Mouse (Mus musculus) neural tube, embryonic 13.5 days (tissue): ENCODE measurements around the gene Ugt1a6b. TPM values are rescaled to one million over a fixed set of nuclear protein-coding genes. Genes with fewer than 3 reads are reported as not detected.

Experiments
- ATAC-seq: fragments of 200-750 bp; cut with Nextera tagmentation; 2 replicates; pipeline ENCODE4 v1.8.0; 2017; ENCODE audit warnings: low read depth, mild to moderate bottlenecking, moderate TSS enrichment, moderate library complexity
- H3K27ac ChIP-seq: fragments of 300-500 bp; sonication (generic); replicated peaks from 2 replicates; pipeline ENCODE4 v1.5.1; 2015; ENCODE audit warnings: moderate library complexity, mild to moderate bottlenecking, inconsistent platforms
- H3K27me3 ChIP-seq: fragments of 300-500 bp; sonication (generic); 2 replicates; pipeline ENCODE4 v1.6.1; 2015; ENCODE audit warnings: mild to moderate bottlenecking, inconsistent platforms
- H3K36me3 ChIP-seq: fragments of 300-500 bp; sonication (generic); 2 replicates; pipeline ENCODE4 v1.6.1; 2015; ENCODE audit warnings: mild to moderate bottlenecking, inconsistent platforms
- H3K4me1 ChIP-seq: fragments of 300-500 bp; sonication (generic); replicated peaks from 2 replicates; pipeline ENCODE4 v1.6.1; 2015; ENCODE audit warnings: inconsistent platforms
- H3K4me2 ChIP-seq: fragments of 300-500 bp; sonication (generic); 2 replicates; pipeline ENCODE4 v1.6.1; 2015; ENCODE audit warnings: inconsistent platforms, mild to moderate bottlenecking, moderate library complexity
- H3K4me3 ChIP-seq: fragments of 300-500 bp; sonication (generic); 2 replicates; pipeline ENCODE4 v1.5.1; 2015; ENCODE audit warnings: mild to moderate bottlenecking, inconsistent platforms
- H3K9ac ChIP-seq: fragments of 300-500 bp; sonication (generic); 2 replicates; pipeline ENCODE4 v1.6.1; 2015; ENCODE audit warnings: moderate library complexity, mild to moderate bottlenecking, inconsistent platforms
- H3K9me3 ChIP-seq: fragments of 300-500 bp; sonication (generic); 2 replicates; pipeline ENCODE4 v1.6.1; 2016; ENCODE audit warnings: inconsistent platforms
- WGBS: fragments of 180-500 bp; shearing (Covaris S2); methylation state at CpG from one replicate; pipeline ENCODE4 v1.1.7; 2015; 5-methylcytosine and 5-hydroxymethylcytosine counted together
- polyA plus RNA-seq: library from polyadenylated mRNA; unstranded; fragments of >200 nt; fragmentation: Nextera tagmentation; extraction: Ambion mirVana; gene quantifications from 2 replicates; pipeline ENCODE4 v1.2.1, GENCODE M21; 2015

The Ugt1a6b gene
- polyA plus RNA-seq, 1 experiment from 2014 or later, result not detected

DNA sequence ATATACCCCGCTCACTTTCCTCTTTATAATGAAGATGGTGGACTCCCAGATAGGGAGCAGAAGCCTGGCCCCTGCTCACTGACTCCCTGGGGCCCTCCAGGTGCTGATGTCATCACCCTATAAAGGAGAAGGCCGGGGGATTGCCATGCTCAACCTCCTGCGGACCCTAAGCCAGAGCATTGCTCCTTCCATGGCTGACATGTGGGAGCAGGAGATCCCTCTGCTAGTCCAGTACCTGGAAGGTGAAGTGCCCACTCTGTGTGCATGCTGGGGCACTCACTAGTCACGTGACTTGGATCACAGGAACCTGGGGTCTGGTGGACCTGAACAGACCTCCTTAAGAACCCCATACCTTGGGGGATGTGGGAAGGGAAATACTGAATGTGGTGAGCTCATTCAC is 137.5 kb downstream of the Ugt1a6b start:
- no peak overlapping the region for H3K9ac ChIP-seq
- no peaks in the 10 kb centered on the region for H3K4me1 ChIP-seq
- H3K4me2 ChIP-seq, result no peak overlapping the region
- peaks cover 96% of the 10 kb centered on the region for H3K9me3 ChIP-seq
- H3K27me3 ChIP-seq, result no peaks in the 10 kb centered on the region
- no peak for ATAC-seq
- H3K36me3 ChIP-seq, result no peaks in the 10 kb centered on the region
- no peak overlapping the region for H3K4me3 ChIP-seq
- H3K27ac ChIP-seq, result no peak overlapping the region
- WGBS, result 77% methylated on average over 4 of the region's 4 CpGs

DNA sequence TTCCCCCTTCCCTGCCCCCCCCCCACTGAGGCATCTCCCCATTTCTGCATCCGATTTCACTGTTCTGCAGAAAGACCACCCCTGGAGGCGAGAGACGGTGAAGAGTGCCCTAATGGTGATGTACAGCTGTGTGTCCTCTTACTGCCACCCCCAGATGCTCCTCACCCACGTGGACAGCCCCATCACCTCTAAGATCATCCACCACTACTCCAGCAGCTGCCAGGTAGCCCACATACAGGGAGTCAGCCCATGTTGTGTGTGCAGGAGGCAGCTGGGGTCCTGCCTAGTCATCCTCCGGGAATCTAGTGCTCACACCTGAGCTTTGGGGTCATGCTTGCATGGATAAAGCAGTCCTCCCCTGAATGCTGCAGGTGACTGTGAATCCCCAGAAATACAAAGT is 140.8 kb downstream of the Ugt1a6b start:
- Histone ChIP-seq H3K27ac (no peak overlapping the region), H3K36me3 (no peaks in the 10 kb centered on the region), H3K27me3 (no peaks in the 10 kb centered on the region), H3K9me3 (peaks cover 99% of the 10 kb centered on the region), H3K4me2 (no peak overlapping the region), H3K4me3 (no peak overlapping the region), H3K9ac (no peak overlapping the region), H3K4me1 (no peaks in the 10 kb centered on the region)
- no peak for ATAC-seq
- 67% methylated on average over 5 of the region's 5 CpGs for WGBS

DNA sequence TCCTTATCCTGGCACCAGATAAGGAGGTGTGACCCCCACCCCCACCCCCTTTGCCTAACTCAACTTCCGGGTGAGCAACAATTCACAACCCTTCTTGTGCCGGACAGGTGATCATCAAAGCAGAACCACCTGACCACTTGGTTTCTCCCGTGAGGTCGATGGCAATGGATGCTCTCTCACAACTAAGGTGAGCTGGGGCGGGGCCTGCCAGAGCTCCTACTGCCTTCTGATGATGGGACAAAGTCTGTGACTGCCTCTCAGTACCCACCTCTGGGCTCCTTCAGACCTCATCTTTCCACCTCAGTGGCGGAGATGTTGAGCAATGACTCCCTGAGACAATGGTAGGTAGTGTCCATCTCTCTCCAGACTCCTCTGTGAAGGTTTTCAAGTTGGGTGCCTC is 142.8 kb downstream of the Ugt1a6b start:
- ATAC-seq, result no peak
- Histone ChIP-seq H3K27ac (no peak overlapping the region), H3K4me2 (no peak overlapping the region), H3K9me3 (peaks cover 99% of the 10 kb centered on the region), H3K27me3 (no peaks in the 10 kb centered on the region), H3K4me1 (no peaks in the 10 kb centered on the region), H3K4me3 (no peak overlapping the region), H3K36me3 (no peaks in the 10 kb centered on the region), H3K9ac (no peak overlapping the region)
- WGBS, result 80% methylated on average over 6 of the region's 6 CpGs

DNA sequence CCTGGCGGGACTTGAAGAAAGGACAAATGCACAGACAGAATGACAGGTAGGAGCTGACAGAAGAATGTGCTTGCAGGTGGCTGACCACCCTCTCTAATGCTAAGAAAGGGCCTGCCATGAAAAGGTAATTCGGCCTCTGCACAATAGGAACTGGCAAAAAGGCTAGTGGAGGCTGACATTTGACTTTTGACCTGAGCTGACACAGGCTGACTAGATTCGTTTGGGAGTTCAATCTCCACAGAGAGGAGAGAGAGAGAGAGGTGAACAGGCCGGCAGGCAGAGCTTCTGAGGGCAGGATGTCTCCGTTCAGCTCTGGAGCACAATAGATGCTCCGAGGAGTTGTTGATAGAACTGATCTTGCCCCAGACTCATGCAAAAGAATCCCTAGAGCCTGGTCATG is 143.3 kb downstream of the Ugt1a6b start:
- Histone ChIP-seq H3K4me1 (no peaks in the 10 kb centered on the region), H3K36me3 (no peaks in the 10 kb centered on the region), H3K4me2 (no peak overlapping the region), H3K9ac (no peak overlapping the region), H3K27me3 (no peaks in the 10 kb centered on the region), H3K9me3 (peaks cover 99% of the 10 kb centered on the region), H3K4me3 (no peak overlapping the region), H3K27ac (no peak overlapping the region)
- ATAC-seq, result no peak
- 46% methylated on average over 6 of the region's 6 CpGs for WGBS

DNA sequence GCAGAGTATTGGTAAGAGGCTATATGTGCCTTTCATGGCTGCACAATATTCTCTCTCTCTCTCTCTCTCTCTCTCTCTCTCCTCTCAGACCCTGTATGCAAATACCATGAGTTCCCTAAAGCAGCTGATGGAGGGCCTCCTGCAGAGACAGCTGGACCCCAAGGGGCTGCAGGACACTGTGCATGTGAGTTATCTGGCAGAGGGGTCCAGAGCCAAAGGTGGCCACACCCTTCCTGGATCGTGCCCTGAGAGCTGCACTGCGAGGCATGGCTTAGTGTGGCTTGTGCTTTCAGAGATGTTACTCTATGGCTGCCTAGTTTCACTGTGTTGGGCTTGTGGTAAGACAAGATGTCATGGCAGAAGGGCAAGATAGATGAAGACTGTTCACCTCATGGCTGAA is 144.6 kb downstream of the Ugt1a6b start:
- Histone ChIP-seq H3K27me3 (no peaks in the 10 kb centered on the region), H3K4me2 (no peak overlapping the region), H3K27ac (no peak overlapping the region), H3K9ac (no peak overlapping the region), H3K36me3 (no peaks in the 10 kb centered on the region), H3K4me1 (no peaks in the 10 kb centered on the region), H3K4me3 (no peak overlapping the region), H3K9me3 (peaks cover 97% of the 10 kb centered on the region)
- WGBS, result 50% methylated on average over 2 of the region's 2 CpGs
- no peak for ATAC-seq

DNA sequence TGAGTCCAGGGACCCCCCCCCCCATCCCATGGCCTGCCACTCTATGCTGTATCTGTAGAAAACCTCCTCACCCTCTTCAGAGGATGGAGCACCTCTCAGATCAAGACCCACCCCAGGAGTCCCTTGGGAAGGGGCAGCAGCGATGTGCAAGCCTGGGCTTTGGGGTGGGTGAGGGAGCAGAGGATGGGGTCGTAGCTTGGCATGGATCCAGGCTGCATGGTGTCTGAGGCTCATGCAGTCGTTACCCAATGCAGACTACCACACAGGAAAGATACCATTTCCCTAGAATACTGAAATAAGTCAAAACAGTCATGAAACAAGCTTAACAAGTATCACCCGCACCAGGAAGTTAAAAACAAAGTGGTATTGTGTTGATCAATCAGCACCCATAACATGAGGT is 145.6 kb downstream of the Ugt1a6b start:
- Histone ChIP-seq H3K4me3 (no peak overlapping the region), H3K9ac (no peak overlapping the region), H3K4me1 (no peaks in the 10 kb centered on the region), H3K36me3 (no peaks in the 10 kb centered on the region), H3K9me3 (peaks cover 97% of the 10 kb centered on the region), H3K27me3 (no peaks in the 10 kb centered on the region), H3K4me2 (no peak overlapping the region), H3K27ac (no peak overlapping the region)
- no peak for ATAC-seq
- WGBS, result 73% methylated on average over 4 of the region's 4 CpGs

DNA sequence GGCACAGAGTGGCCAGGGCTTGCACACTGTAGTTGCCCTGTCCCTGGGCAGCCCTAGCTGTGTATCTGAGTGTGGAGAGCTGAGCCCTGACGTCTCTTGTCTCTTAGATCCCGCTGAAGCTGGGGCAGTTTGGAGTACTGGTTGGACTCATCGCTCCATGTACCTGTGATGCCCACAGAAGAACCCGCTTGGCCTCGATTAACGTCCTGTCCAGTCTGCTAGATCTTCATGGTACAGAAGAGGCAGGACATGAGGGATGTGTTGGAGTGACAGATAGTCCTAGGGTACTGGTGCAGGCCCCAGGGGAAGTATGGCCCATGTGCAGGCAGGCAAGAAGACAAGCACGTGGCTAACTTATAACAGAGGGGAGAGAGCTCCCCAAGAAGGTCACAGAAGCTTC is 146.5 kb downstream of the Ugt1a6b start:
- 80% methylated on average over 7 of the region's 7 CpGs for WGBS
- H3K4me1 ChIP-seq, result no peaks in the 10 kb centered on the region
- H3K9me3 ChIP-seq, result peaks cover 97% of the 10 kb centered on the region
- no peaks in the 10 kb centered on the region for H3K36me3 ChIP-seq
- no peak overlapping the region for H3K9ac ChIP-seq
- no peak for ATAC-seq
- H3K27me3 ChIP-seq, result no peaks in the 10 kb centered on the region
- no peak overlapping the region for H3K27ac ChIP-seq
- H3K4me2 ChIP-seq, result no peak overlapping the region
- no peak overlapping the region for H3K4me3 ChIP-seq

DNA sequence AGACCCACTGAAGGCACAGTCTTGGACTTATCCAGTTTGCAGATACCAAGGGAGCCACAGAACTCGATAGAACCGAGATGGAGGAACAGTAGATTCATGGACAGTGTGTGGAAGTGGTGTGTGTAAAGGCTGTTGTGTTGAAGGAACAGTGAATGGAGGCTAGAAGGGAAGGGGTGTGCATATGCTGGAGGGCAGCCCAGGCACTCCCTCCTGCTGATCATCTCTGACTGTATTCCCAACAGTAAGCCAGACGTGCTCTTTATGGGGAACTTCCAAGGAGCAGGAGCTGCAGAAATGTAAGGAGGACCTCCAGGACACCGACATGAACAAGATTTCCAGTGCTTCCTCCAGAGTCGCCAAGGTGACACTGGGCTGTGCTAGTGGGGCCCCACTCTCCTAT is 147.0 kb downstream of the Ugt1a6b start:
- H3K4me2 ChIP-seq, result no peak overlapping the region
- 81% methylated on average over 5 of the region's 5 CpGs for WGBS
- no peak overlapping the region for H3K27ac ChIP-seq
- H3K4me1 ChIP-seq, result no peaks in the 10 kb centered on the region
- H3K9me3 ChIP-seq, result peaks cover 97% of the 10 kb centered on the region
- H3K27me3 ChIP-seq, result no peaks in the 10 kb centered on the region
- no peaks in the 10 kb centered on the region for H3K36me3 ChIP-seq
- ATAC-seq, result no peak
- H3K4me3 ChIP-seq, result no peak overlapping the region
- H3K9ac ChIP-seq, result no peak overlapping the region

DNA sequence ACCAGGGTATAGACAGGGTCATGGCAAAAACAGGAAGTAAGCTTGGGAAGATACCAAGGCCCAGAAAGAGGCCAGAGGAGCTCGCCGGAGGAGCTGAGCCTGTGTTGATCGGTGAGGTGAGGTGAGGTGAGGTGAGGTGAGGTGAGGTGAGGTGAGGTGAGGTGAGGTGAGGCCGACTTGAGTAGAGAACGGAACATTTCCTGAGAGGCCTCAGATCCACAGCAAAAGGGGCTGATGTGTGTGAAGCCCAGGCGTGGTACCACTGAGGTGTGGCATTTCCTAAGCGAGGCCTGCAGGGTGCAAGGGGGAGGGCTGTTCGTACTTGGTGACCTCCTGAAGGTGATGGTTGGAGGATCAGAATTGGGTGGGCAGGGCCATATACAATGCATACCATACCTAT is 150.1 kb downstream of the Ugt1a6b start:
- Histone ChIP-seq H3K9me3 (peaks cover 97% of the 10 kb centered on the region), H3K4me3 (no peak overlapping the region), H3K27ac (no peak overlapping the region), H3K4me2 (no peak overlapping the region), H3K27me3 (no peaks in the 10 kb centered on the region), H3K4me1 (no peaks in the 10 kb centered on the region), H3K9ac (no peak overlapping the region), H3K36me3 (no peaks in the 10 kb centered on the region)
- ATAC-seq, result no peak
- 75% methylated on average over 8 of the region's 8 CpGs for WGBS

DNA sequence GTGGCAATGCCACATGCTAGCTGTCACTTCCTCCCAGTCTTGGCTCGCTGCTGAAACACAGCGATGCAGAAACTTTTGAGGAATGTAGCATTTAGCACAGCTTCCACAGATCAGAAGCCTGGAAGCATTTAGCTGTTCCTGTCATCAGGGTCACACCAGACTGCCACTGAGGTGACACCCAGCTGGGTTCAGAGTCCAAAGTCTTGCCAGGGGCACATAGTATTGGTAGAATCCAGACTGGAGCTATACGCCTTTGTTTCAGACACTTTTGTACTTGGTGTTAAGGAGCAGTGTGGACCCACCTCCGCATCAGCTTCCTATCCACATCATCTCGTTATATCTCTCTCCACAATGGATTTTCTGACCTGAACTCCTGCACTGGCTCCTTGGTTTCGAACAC is 150.5 kb downstream of the Ugt1a6b start:
- Histone ChIP-seq H3K27me3 (no peaks in the 10 kb centered on the region), H3K36me3 (no peaks in the 10 kb centered on the region), H3K4me2 (no peak overlapping the region), H3K4me1 (no peaks in the 10 kb centered on the region), H3K27ac (no peak overlapping the region), H3K9me3 (peaks cover 97% of the 10 kb centered on the region), H3K9ac (no peak overlapping the region), H3K4me3 (no peak overlapping the region)
- WGBS, result 76% methylated on average over 6 of the region's 6 CpGs
- no peak for ATAC-seq

DNA sequence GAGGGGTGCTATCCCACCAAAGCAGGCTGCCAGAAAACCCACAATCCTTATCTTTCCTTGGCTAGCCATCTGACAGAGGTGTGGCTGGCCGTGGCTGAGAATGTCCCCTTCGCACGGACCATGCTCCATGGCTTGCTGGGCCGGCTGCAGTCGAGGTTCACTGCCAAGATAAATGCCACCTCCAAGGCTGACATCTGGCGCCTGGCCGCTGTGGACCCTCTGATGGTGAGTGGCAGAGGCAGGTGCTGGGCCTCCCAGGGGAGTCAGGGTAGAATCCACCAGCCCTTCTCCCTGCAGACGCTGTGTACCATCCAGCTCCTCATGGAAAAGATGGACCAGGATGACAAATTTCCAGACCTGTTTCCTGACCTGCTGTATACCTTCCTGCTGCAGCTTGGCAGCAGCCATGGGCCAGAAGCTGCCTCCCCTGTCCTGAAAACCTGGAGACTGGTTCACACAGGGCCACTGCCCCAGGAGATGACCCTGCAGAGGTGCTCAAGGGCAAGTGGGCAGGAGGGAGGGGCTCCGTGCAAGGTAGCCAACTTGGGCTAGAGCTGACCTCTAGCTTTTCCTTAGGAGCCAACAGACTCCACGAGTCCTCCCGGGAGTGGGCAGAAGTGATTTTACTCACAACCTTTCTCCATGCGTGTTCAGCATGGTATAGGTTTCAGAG is 151.9 kb downstream of the Ugt1a6b start:
- no peak overlapping the region for H3K9ac ChIP-seq
- 88% methylated on average over 12 of the region's 12 CpGs for WGBS
- H3K27me3 ChIP-seq, result no peaks in the 10 kb centered on the region
- H3K4me3 ChIP-seq, result no peak overlapping the region
- no peak overlapping the region for H3K4me2 ChIP-seq
- no peak overlapping the region for H3K27ac ChIP-seq
- peaks cover 83% of the 10 kb centered on the region for H3K9me3 ChIP-seq
- ATAC-seq, result no peak
- peaks cover 9% of the 10 kb centered on the region for H3K36me3 ChIP-seq
- 0 out of 2 replicates have a peak, but pooled peaks cover 9% of the 10 kb centered on the region for H3K4me1 ChIP-seq

DNA sequence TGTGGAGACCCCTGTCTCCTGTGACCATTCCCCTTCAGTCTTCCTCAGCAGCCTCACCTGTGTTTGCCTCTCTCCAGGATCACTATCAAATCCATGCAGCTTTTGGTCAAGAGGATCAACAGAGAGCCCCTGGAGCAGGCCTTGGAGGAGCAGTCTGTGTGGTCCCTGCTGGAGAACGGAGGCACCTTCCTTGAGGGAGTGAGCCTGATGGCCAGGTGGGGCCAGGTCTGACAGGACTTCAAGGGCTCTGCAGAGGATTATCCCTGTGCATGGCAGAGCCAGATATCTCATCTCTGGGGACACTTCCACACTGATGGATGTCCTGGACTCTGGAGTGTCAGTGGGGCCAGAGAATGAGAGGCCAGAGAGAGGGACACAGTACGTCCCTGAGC is 152.4 kb downstream of the Ugt1a6b start:
- H3K9me3 ChIP-seq, result peaks cover 78% of the 10 kb centered on the region
- WGBS, result 61% methylated on average over 2 of the region's 2 CpGs
- H3K4me3 ChIP-seq, result no peak overlapping the region
- H3K9ac ChIP-seq, result no peak overlapping the region
- peaks cover 14% of the 10 kb centered on the region for H3K36me3 ChIP-seq
- H3K27ac ChIP-seq, result no peak overlapping the region
- no peak for ATAC-seq
- no peaks in the 10 kb centered on the region for H3K27me3 ChIP-seq
- peaks cover 12% of the 10 kb centered on the region; the same call in 1 of the 2 replicates for H3K4me1 ChIP-seq
- H3K4me2 ChIP-seq, result no peak overlapping the region
